Mouse (Mus musculus): Measurements from ENCODE around the gene Defb47.

DNA sequence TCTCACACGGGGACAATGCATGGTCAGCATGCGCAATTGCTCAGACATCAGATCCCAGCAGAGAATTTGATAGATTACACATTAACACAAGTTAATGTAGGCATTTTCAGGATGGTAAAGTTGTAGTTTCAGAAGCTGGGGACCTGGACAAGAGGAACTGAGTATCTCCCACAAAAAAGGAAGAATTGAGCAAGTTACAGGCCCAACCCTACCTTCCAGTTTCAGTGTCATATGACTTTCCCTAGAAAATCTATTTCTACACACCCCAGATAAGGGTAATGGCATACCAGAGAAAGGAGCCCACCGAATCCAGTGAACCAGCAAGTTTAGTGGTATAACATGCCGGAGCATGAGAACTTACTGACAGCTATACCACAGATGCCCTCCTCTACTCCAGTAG, 34.2 kb upstream of the Defb47 start:
- TF ChIP-seq MAFK (IDR thresholded peaks at IDR 0.05; ENCODE audit: insufficient read depth, low read depth, low read length) (no peak), HCFC1 (IDR thresholded peaks at IDR 0.05; ENCODE audit: borderline replicate concordance, insufficient read depth, low read length) (no peak), ZNF384 (IDR thresholded peaks at IDR 0.05; ENCODE audit: low read depth, low read length) (no peak)

Data from ES-E14 (cell line).